In the genomic region with DNA sequence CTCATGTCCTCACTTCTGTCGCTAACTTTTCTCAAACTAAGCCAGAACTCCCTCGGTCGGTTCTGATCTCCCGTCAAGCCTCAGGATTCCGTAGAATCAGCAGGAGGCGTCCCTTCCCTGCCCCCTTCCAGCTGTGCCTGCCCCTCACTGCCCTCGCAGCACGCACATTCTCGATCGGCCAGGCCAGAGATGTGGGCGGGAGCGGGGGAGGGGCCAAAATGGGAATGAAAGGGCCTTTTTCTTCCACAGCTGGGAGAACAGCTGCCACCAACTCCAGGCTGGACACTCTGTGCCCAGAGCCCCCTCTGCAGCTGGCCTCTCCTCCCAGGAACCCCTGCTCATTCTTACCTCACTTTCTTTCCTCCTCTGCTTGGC, we compare ENCODE assay signal across 8 mouse cellular contexts. TPM values are rescaled to one million over a fixed set of nuclear protein-coding genes. Genes with fewer than 3 reads are reported as not detected.
DNase-seq lines count a peak whose midpoint lies in the region; ATAC-seq and TF ChIP-seq lines count a peak whose summit lies in the region.

No protein-coding gene starts in this region.

- H3K9me3 ChIP-seq in forebrain, embryonic 11.5 days (ENCODE audit: control insufficient read depth, low read length), result no peaks in the 10 kb centered on the region
- no peaks in the 10 kb centered on the region for H3K9me3 ChIP-seq in heart, embryonic 14.5 days (ENCODE audit: control insufficient read depth, low read length)
- no peaks in the 10 kb centered on the region for H3K9me3 ChIP-seq in kidney, postnatal 0 days (replicated peaks; ENCODE audit: low read length)
- no peaks in the 10 kb centered on the region for H3K9me3 ChIP-seq in liver, embryonic 12.5 days (replicated peaks)

- peak overlapping the region; percentile 98 for H3K27ac ChIP-seq in forebrain, embryonic 11.5 days (ENCODE audit: low read depth, low read length)
- peak overlapping the region; percentile 99 to 100 for H3K27ac ChIP-seq in heart, embryonic 14.5 days (replicated peaks in 1 of 2; ENCODE audit: control insufficient read depth in 1 of 2, insufficient read depth in 1 of 2, low read depth in 2 of 2, low read length in 2 of 2)
- peak overlapping the region; percentile 100 for H3K27ac ChIP-seq in kidney, postnatal 0 days
- H3K27ac ChIP-seq in liver, embryonic 12.5 days, result peak overlapping the region; percentile 83

- peak; percentile 75 for TF ChIP-seq POLR2A in myocyte (IDR thresholded peaks at IDR 0.05; ENCODE audit: insufficient read length, low read depth)

- H3K4me3 ChIP-seq in forebrain, embryonic 11.5 days (ENCODE audit: low read depth, low read length), result peak overlapping the region; percentile 50
- peak overlapping the region; percentile 63 to 64 for H3K4me3 ChIP-seq in heart, embryonic 14.5 days (ENCODE audit: control insufficient read depth in 1 of 2, insufficient read depth in 1 of 2, low read depth in 1 of 2, low read length in 2 of 2)
- peak overlapping the region; percentile 53 for H3K4me3 ChIP-seq in kidney, postnatal 0 days (replicated peaks; ENCODE audit: low read depth, low read length)
- peak overlapping the region; percentile 57 for H3K4me3 ChIP-seq in liver, embryonic 12.5 days
- H3K4me3 ChIP-seq in myocyte, result peak overlapping the region; percentile 88

- H3K4me2 ChIP-seq in forebrain, embryonic 11.5 days (ENCODE audit: low read depth, low read length, severe bottlenecking), result peak overlapping the region; percentile 81
- H3K4me2 ChIP-seq in heart, embryonic 14.5 days (ENCODE audit: low read length), result peak overlapping the region; percentile 85
- peak overlapping the region; percentile 87 for H3K4me2 ChIP-seq in kidney, postnatal 0 days (ENCODE audit: low read length)
- H3K4me2 ChIP-seq in liver, embryonic 12.5 days, result peak overlapping the region; percentile 70
- H3K4me2 ChIP-seq in myocyte (ENCODE audit: low read depth), result peak overlapping the region; percentile 84

- peak; percentile 79 for ATAC-seq in forebrain, embryonic 11.5 days (replicated peaks; ENCODE audit: low FRiP score)
- peak; percentile 70 for ATAC-seq in heart, embryonic 14.5 days (ENCODE audit: insufficient number of reproducible peaks, insufficient read depth, low FRiP score, low read depth)
- ATAC-seq in kidney, postnatal 0 days (replicated peaks; ENCODE audit: low FRiP score, low read depth), result peak; percentile 61
- ATAC-seq in liver, embryonic 12.5 days, result peak; percentile 67

- H3K4me1 ChIP-seq in forebrain, embryonic 11.5 days (replicated peaks; ENCODE audit: control insufficient read depth, insufficient read depth, low read length), result peaks cover 38% of the 10 kb centered on the region
- H3K4me1 ChIP-seq in heart, embryonic 14.5 days (ENCODE audit: control insufficient read depth in 2 of 2, insufficient read depth in 2 of 2, low read length in 2 of 2), result peaks cover 26 to 35% of the 10 kb centered on the region in 2 experiments
- H3K4me1 ChIP-seq in kidney, postnatal 0 days (replicated peaks; ENCODE audit: insufficient read depth, low read length), result peaks cover 38% of the 10 kb centered on the region
- peaks cover 69% of the 10 kb centered on the region for H3K4me1 ChIP-seq in liver, embryonic 12.5 days

- H3K9ac ChIP-seq in forebrain, embryonic 11.5 days (ENCODE audit: low read length), result peak overlapping the region; percentile 93
- peak overlapping the region; percentile 95 for H3K9ac ChIP-seq in heart, embryonic 14.5 days (ENCODE audit: low read length)
- H3K9ac ChIP-seq in kidney, postnatal 0 days (ENCODE audit: low read depth, low read length), result peak overlapping the region; percentile 83
- peak overlapping the region; percentile 71 for H3K9ac ChIP-seq in liver, embryonic 12.5 days

- H3K36me3 ChIP-seq in forebrain, embryonic 11.5 days (ENCODE audit: control insufficient read depth, insufficient read depth, low read length), result no peaks in the 10 kb centered on the region
- H3K36me3 ChIP-seq in heart, embryonic 14.5 days (ENCODE audit: control insufficient read depth, insufficient read depth, low read length), result no peaks in the 10 kb centered on the region; the same call in 1 of the 2 replicates
- H3K36me3 ChIP-seq in kidney, postnatal 0 days (ENCODE audit: insufficient read depth, low read length), result 0 out of 2 replicates have a peak, but pooled peaks cover 4% of the 10 kb centered on the region
- H3K36me3 ChIP-seq in liver, embryonic 12.5 days, result no peaks in the 10 kb centered on the region
- no peaks in the 10 kb centered on the region for H3K36me3 ChIP-seq in myocyte (ENCODE audit: control insufficient read depth, insufficient read depth)

- no peaks in the 10 kb centered on the region for H3K27me3 ChIP-seq in forebrain, embryonic 11.5 days (ENCODE audit: control insufficient read depth, insufficient read depth, low read length)
- H3K27me3 ChIP-seq in heart, embryonic 14.5 days (ENCODE audit: control insufficient read depth, insufficient read depth, low read length), result no peaks in the 10 kb centered on the region
- H3K27me3 ChIP-seq in kidney, postnatal 0 days (ENCODE audit: insufficient read depth, low read length), result no peaks in the 10 kb centered on the region
- H3K27me3 ChIP-seq in liver, embryonic 12.5 days (replicated peaks), result peaks cover 79% of the 10 kb centered on the region
- H3K27me3 ChIP-seq in myocyte (ENCODE audit: control insufficient read depth, insufficient read depth, insufficient read length), result no peaks in the 10 kb centered on the region

- TF ChIP-seq CTCF in kidney, postnatal 0 days (IDR thresholded peaks at IDR 0.05; ENCODE audit: low read depth), result peak; percentile 21; the same call in 1 of the 2 replicates

- peak; percentile 83 for DNase-seq in 3134 (ENCODE audit: extremely low read depth, insufficient read length, low spot score)
- DNase-seq in adrenal gland, adult (ENCODE audit: inconsistent age in 2 of 2, low spot score in 1 of 2), result peak; percentile 93 to 97
- DNase-seq in forebrain, embryonic 11.5 days (ENCODE audit: low spot score), result peak; percentile 93
- peak; percentile 96 for DNase-seq in kidney, postnatal 0 days (ENCODE audit: low spot score)
- DNase-seq in urinary bladder, postnatal 36 days (ENCODE audit: low spot score in 2 of 2), result peak; percentile 78 to 83

- peak overlapping the region; percentile 52 for H3ac ChIP-seq in myocyte (ENCODE audit: control insufficient read depth, insufficient read length)

- H3K79me2 ChIP-seq in myocyte (ENCODE audit: control insufficient read depth, insufficient read depth), result peaks cover 42% of the 10 kb centered on the region

- WGBS in forebrain, embryonic 11.5 days, result 0% methylated on average over 12 of the region's 12 CpGs
- WGBS in heart, embryonic 14.5 days, result 0% methylated on average over 12 of the region's 12 CpGs
- WGBS in kidney, postnatal 0 days, result under 1% methylated on average over 12 of the region's 12 CpGs
- under 1% methylated on average over 12 of the region's 12 CpGs for WGBS in liver, embryonic 12.5 days (ENCODE audit: insufficient replicate concordance)

TF ChIP-seq in myocyte, 11 proteins besides CTCF, POLR2A, EP300 and RAD21:
- TF ChIP-seq MYOD1 (IDR thresholded peaks at IDR 0.05; ENCODE audit: control insufficient read depth in 1 of 3, insufficient read length in 2 of 3, low read depth in 2 of 3) (peak; percentile 72 to 99 (median 99)), MYOG (IDR thresholded peaks at IDR 0.05; ENCODE audit: control insufficient read depth in 1 of 3, insufficient read depth in 1 of 3, insufficient read length in 2 of 3, low read depth in 2 of 3) (peak; percentile 51 to 85 (median 67)), TCF3 (IDR thresholded peaks at IDR 0.05; ENCODE audit: insufficient read length, low read depth) (peak; percentile 95), SRF (IDR thresholded peaks at IDR 0.05; ENCODE audit: control insufficient read depth, insufficient read length, low read depth) (no peak), POLR2AphosphoS2 (IDR thresholded peaks at IDR 0.05; ENCODE audit: insufficient read length, low read depth) (peak; percentile 89), TCF12 (IDR thresholded peaks at IDR 0.05; ENCODE audit: insufficient read depth, poor library complexity, severe bottlenecking) (peak; percentile 90)

RNA-seq across cellular contexts. Expression of a gene that starts 2.3 kb away (rescaled TPM):
- polyA plus RNA-seq in forebrain, embryonic 11.5 days (2014; fragmentation: Nextera tagmentation; extraction: Ambion mirVana), result 17.8 and 23.0 TPM in 2 replicates
- polyA plus RNA-seq in heart, embryonic 14.5 days (2014; fragmentation: Nextera tagmentation; extraction: Ambion mirVana), result 9.9 and 11.6 TPM in 2 replicates
- polyA plus RNA-seq in kidney, postnatal 0 days (2015; fragmentation: Nextera tagmentation; extraction: Ambion mirVana), result 38.5 and 40.3 TPM in 2 replicates
- 11.8 and 12.6 TPM in 2 replicates for polyA plus RNA-seq in liver, embryonic 12.5 days (2016; fragmentation: Nextera tagmentation; extraction: Ambion mirVana)
- polyA plus RNA-seq in myocyte (2012; fragmentation: generic; extraction: Trizol), result 29.7 TPM

RNA-seq across cellular contexts. Expression of a gene that starts 12.3 kb away (rescaled TPM):
- polyA plus RNA-seq in forebrain, embryonic 11.5 days (2014; fragmentation: Nextera tagmentation; extraction: Ambion mirVana), result 20.0 and 27.7 TPM in 2 replicates
- 10.3 and 11.3 TPM in 2 replicates for polyA plus RNA-seq in heart, embryonic 14.5 days (2014; fragmentation: Nextera tagmentation; extraction: Ambion mirVana)
- 14.5 and 16.2 TPM in 2 replicates for polyA plus RNA-seq in kidney, postnatal 0 days (2015; fragmentation: Nextera tagmentation; extraction: Ambion mirVana)
- 12.1 and 13.0 TPM in 2 replicates for polyA plus RNA-seq in liver, embryonic 12.5 days (2016; fragmentation: Nextera tagmentation; extraction: Ambion mirVana)
- 38.3 TPM for polyA plus RNA-seq in myocyte (2012; fragmentation: generic; extraction: Trizol)

RNA-seq across cellular contexts. Expression of a gene that starts 16.2 kb away (rescaled TPM):
- 141 and 154 TPM in 2 replicates for polyA plus RNA-seq in forebrain, embryonic 11.5 days (2014; fragmentation: Nextera tagmentation; extraction: Ambion mirVana)
- 76.0 and 94.5 TPM in 2 replicates for polyA plus RNA-seq in heart, embryonic 14.5 days (2014; fragmentation: Nextera tagmentation; extraction: Ambion mirVana)
- 108 and 115 TPM in 2 replicates for polyA plus RNA-seq in kidney, postnatal 0 days (2015; fragmentation: Nextera tagmentation; extraction: Ambion mirVana)
- polyA plus RNA-seq in liver, embryonic 12.5 days (2016; fragmentation: Nextera tagmentation; extraction: Ambion mirVana), result 35.0 and 37.9 TPM in 2 replicates
- 79.6 TPM for polyA plus RNA-seq in myocyte (2012; fragmentation: generic; extraction: Trizol)

RNA-seq across cellular contexts. Expression of a gene that starts 18.6 kb away (rescaled TPM):
- polyA plus RNA-seq in forebrain, embryonic 11.5 days (2014; fragmentation: Nextera tagmentation; extraction: Ambion mirVana), result 12.6 and 15.6 TPM in 2 replicates
- polyA plus RNA-seq in heart, embryonic 14.5 days (2014; fragmentation: Nextera tagmentation; extraction: Ambion mirVana), result 6.0 and 6.2 TPM in 2 replicates
- polyA plus RNA-seq in kidney, postnatal 0 days (2015; fragmentation: Nextera tagmentation; extraction: Ambion mirVana), result 3.5 and 4.2 TPM in 2 replicates
- polyA plus RNA-seq in liver, embryonic 12.5 days (2016; fragmentation: Nextera tagmentation; extraction: Ambion mirVana), result 0.81 and 1.1 TPM in 2 replicates
- 12.3 TPM for polyA plus RNA-seq in myocyte (2012; fragmentation: generic; extraction: Trizol)

RNA-seq across cellular contexts. Expression of a gene that starts 18.6 kb away (rescaled TPM):
- polyA plus RNA-seq in forebrain, embryonic 11.5 days (2014; fragmentation: Nextera tagmentation; extraction: Ambion mirVana), result 1.2 and 1.9 TPM in 2 replicates
- polyA plus RNA-seq in heart, embryonic 14.5 days (2014; fragmentation: Nextera tagmentation; extraction: Ambion mirVana), result 0.31 and 0.43 TPM in 2 replicates
- polyA plus RNA-seq in kidney, postnatal 0 days (2015; fragmentation: Nextera tagmentation; extraction: Ambion mirVana), result 1.3 and 1.6 TPM in 2 replicates
- 0.19 and 0.35 TPM in 2 replicates for polyA plus RNA-seq in liver, embryonic 12.5 days (2016; fragmentation: Nextera tagmentation; extraction: Ambion mirVana)
- 1.9 TPM for polyA plus RNA-seq in myocyte (2012; fragmentation: generic; extraction: Trizol)

Comparison
In these comparisons a context has a peak if more than half of its experiments do, and no peak if none do; other contexts are left out.
1. Peak in every context shown above with its lines: DNase-seq, ATAC-seq, H3K4me3 ChIP-seq and H3K27ac ChIP-seq.